In the genomic region with DNA sequence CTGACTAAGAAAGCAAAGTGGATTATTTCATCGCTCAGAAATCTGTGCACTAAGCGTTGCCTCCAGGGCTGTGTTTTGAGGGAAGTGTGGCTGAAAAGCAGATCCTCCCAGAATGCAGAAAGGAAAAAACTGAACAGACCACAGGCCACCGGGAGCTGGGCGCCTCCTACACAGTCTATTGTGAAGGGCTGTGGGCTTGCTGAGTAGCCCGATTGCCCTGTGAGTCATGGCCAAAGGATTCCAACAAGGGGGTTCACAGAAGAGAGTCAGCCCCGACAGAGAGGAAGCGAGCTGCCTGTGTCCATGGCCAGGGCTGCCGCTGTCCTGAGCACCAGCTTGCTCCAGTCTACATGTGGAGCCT, we compare ENCODE assay signal across 8 mouse cellular contexts. TPM values are rescaled to one million over a fixed set of nuclear protein-coding genes. Genes with fewer than 3 reads are reported as not detected.
A peak's percentile ranks its signal among the peaks of the same experiment; 100 is the strongest.
DNase-seq lines count a peak whose midpoint lies in the region; ATAC-seq and TF ChIP-seq lines count a peak whose summit lies in the region.

No protein-coding gene starts in this region.

- peaks cover 10% of the 10 kb centered on the region for H3K4me1 ChIP-seq in bone marrow macrophage, adult 2 months (ENCODE audit: control insufficient read depth, insufficient read depth, low read length)
- peaks cover 65% of the 10 kb centered on the region for H3K4me1 ChIP-seq in forebrain, embryonic 15.5 days
- peaks cover 42% of the 10 kb centered on the region for H3K4me1 ChIP-seq in hindbrain, embryonic 14.5 days (replicated peaks; ENCODE audit: control insufficient read depth, insufficient read depth, low read length)
- peaks cover 39% of the 10 kb centered on the region for H3K4me1 ChIP-seq in liver, embryonic 12.5 days
- peaks cover 14% of the 10 kb centered on the region for H3K4me1 ChIP-seq in midbrain, postnatal 0 days (ENCODE audit: insufficient read depth, low read length)

- no peaks in the 10 kb centered on the region for H3K27me3 ChIP-seq in forebrain, embryonic 15.5 days
- H3K27me3 ChIP-seq in hindbrain, embryonic 14.5 days (ENCODE audit: control insufficient read depth, insufficient read depth, low read length), result no peaks in the 10 kb centered on the region
- H3K27me3 ChIP-seq in liver, embryonic 12.5 days (replicated peaks), result peaks cover 9% of the 10 kb centered on the region; the same call in 1 of the 2 replicates
- H3K27me3 ChIP-seq in midbrain, postnatal 0 days (ENCODE audit: insufficient read depth, low read length), result no peaks in the 10 kb centered on the region

- 0 out of 2 replicates have a peak, but pooled peaks have one; percentile 10 for TF ChIP-seq POLR2A in bone marrow macrophage, adult 2 months (IDR thresholded peaks at IDR 0.05; ENCODE audit: borderline replicate concordance, low read depth, low read length)

- peak overlapping the region; percentile 37 for H3K4me2 ChIP-seq in forebrain, embryonic 15.5 days (replicated peaks)
- H3K4me2 ChIP-seq in hindbrain, embryonic 14.5 days (replicated peaks), result peak overlapping the region; percentile 43
- H3K4me2 ChIP-seq in liver, embryonic 12.5 days, result peak overlapping the region; percentile 74
- H3K4me2 ChIP-seq in midbrain, postnatal 0 days (ENCODE audit: low read depth, low read length, poor library complexity, severe bottlenecking), result peak overlapping the region; percentile 44

- H3K36me3 ChIP-seq in forebrain, embryonic 15.5 days, result no peaks in the 10 kb centered on the region
- H3K36me3 ChIP-seq in hindbrain, embryonic 14.5 days (replicated peaks; ENCODE audit: control insufficient read depth, insufficient read depth), result no peaks in the 10 kb centered on the region
- H3K36me3 ChIP-seq in liver, embryonic 12.5 days, result no peaks in the 10 kb centered on the region
- H3K36me3 ChIP-seq in midbrain, postnatal 0 days (ENCODE audit: insufficient read depth, low read length), result no peaks in the 10 kb centered on the region

- no peak for TF ChIP-seq CTCF in bone marrow macrophage, adult 2 months (IDR thresholded peaks at IDR 0.05; ENCODE audit: low read depth, low read length)
- no peak for TF ChIP-seq CTCF in midbrain, postnatal 0 days (IDR thresholded peaks at IDR 0.05)

- peak; percentile 53 to 63 for DNase-seq in right cerebral cortex, postnatal 10 days (ENCODE audit: low spot score in 2 of 2)
- DNase-seq in right cerebral cortex, postnatal 36 days (ENCODE audit: low spot score in 2 of 2), result no peak
- DNase-seq in hindbrain, embryonic 14.5 days (ENCODE audit: low spot score), result no peak
- peak; percentile 65 for DNase-seq in midbrain, postnatal 0 days (ENCODE audit: low spot score)

- 5% methylated on average over 8 of the region's 8 CpGs for WGBS in forebrain, embryonic 15.5 days
- WGBS in hindbrain, embryonic 14.5 days, result 2% methylated on average over 8 of the region's 8 CpGs
- 4% methylated on average over 8 of the region's 8 CpGs for WGBS in liver, embryonic 12.5 days (ENCODE audit: insufficient replicate concordance)
- 9% methylated on average over 8 of the region's 8 CpGs for WGBS in midbrain, postnatal 0 days

- no peaks in the 10 kb centered on the region for H3K9me3 ChIP-seq in forebrain, embryonic 15.5 days
- no peaks in the 10 kb centered on the region for H3K9me3 ChIP-seq in hindbrain, embryonic 14.5 days (ENCODE audit: control insufficient read depth, low read length)
- H3K9me3 ChIP-seq in liver, embryonic 12.5 days (replicated peaks), result no peaks in the 10 kb centered on the region
- no peaks in the 10 kb centered on the region for H3K9me3 ChIP-seq in midbrain, postnatal 0 days (ENCODE audit: low read length)

- H3K27ac ChIP-seq in bone marrow macrophage, adult 2 months (ENCODE audit: insufficient read depth, low read depth, low read length), result peak overlapping the region; percentile 84
- peak overlapping the region; percentile 79 for H3K27ac ChIP-seq in forebrain, embryonic 15.5 days (replicated peaks)
- H3K27ac ChIP-seq in hindbrain, embryonic 14.5 days, result peak overlapping the region; percentile 70
- peak overlapping the region; percentile 67 for H3K27ac ChIP-seq in liver, embryonic 12.5 days
- H3K27ac ChIP-seq in midbrain, postnatal 0 days (ENCODE audit: low read depth, low read length), result peak overlapping the region; percentile 65

- peak overlapping the region; percentile 44 for H3K9ac ChIP-seq in forebrain, embryonic 15.5 days (replicated peaks)
- peak overlapping the region; percentile 48 for H3K9ac ChIP-seq in hindbrain, embryonic 14.5 days
- no peak overlapping the region for H3K9ac ChIP-seq in liver, embryonic 12.5 days
- H3K9ac ChIP-seq in midbrain, postnatal 0 days (replicated peaks; ENCODE audit: low read length, poor library complexity, severe bottlenecking), result 0 out of 2 replicates have a peak overlapping the region, but pooled peaks have one; percentile 13

- ATAC-seq in forebrain, embryonic 15.5 days (replicated peaks), result peak; percentile 62
- ATAC-seq in hindbrain, embryonic 14.5 days (ENCODE audit: low FRiP score), result peak; percentile 63
- peak; percentile 22; the same call in 1 of the 2 replicates for ATAC-seq in liver, embryonic 12.5 days
- ATAC-seq in midbrain, postnatal 0 days (ENCODE audit: low FRiP score), result peak; percentile 63
- no peak for ATAC-seq in CD4-positive, CD25-positive, alpha-beta regulatory T cell, adult 4 months

- peak overlapping the region; percentile 59 for H3K4me3 ChIP-seq in bone marrow macrophage, adult 2 months (ENCODE audit: insufficient read depth, low read length)
- H3K4me3 ChIP-seq in forebrain, embryonic 15.5 days, result no peak overlapping the region
- 0 out of 2 replicates have a peak overlapping the region, but pooled peaks have one; percentile 5 for H3K4me3 ChIP-seq in hindbrain, embryonic 14.5 days (replicated peaks; ENCODE audit: low read length)
- H3K4me3 ChIP-seq in liver, embryonic 12.5 days, result peak overlapping the region; percentile 45
- no peak overlapping the region for H3K4me3 ChIP-seq in midbrain, postnatal 0 days (ENCODE audit: low read depth, low read length)

RNA-seq across cellular contexts. Expression of gene Bach2, which starts 12.4 kb away (rescaled TPM):
- 0.39 and 1.4 TPM in 2 replicates for polyA plus RNA-seq in bone marrow macrophage, adult 2 months (2012; ENCODE audit: insufficient read depth, insufficient read length, missing spikeins)
- 33.8 and 34.9 TPM in 2 replicates for polyA plus RNA-seq in forebrain, embryonic 15.5 days (2015; fragmentation: Nextera tagmentation; extraction: Ambion mirVana)
- polyA plus RNA-seq in hindbrain, embryonic 14.5 days (2014; fragmentation: Nextera tagmentation; extraction: Ambion mirVana), result 27.7 and 31.5 TPM in 2 replicates
- polyA plus RNA-seq in liver, embryonic 12.5 days (2016; fragmentation: Nextera tagmentation; extraction: Ambion mirVana), result 1.1 and 1.8 TPM in 2 replicates
- 15.9 and 16.0 TPM in 2 replicates for total RNA-seq in midbrain, postnatal 0 days (2014; rRNA removed)
- polyA plus RNA-seq in midbrain, postnatal 0 days (2015; fragmentation: Nextera tagmentation; extraction: Ambion mirVana), result 11.0 and 11.7 TPM in 2 replicates
- polyA plus RNA-seq in CD4-positive, CD25-positive, alpha-beta regulatory T cell, adult 4 months (2017; shearing (Covaris generic)), result 10 to 100 TPM; 21.5 to 23.6 TPM

Comparison
In these comparisons a context has a peak if more than half of its experiments do, and no peak if none do; other contexts are left out.
1. DNase-seq: peak in right cerebral cortex, postnatal 10 days (2 of 2) and midbrain, postnatal 0 days (single experiment); none in right cerebral cortex, postnatal 36 days (0 of 2) and hindbrain, embryonic 14.5 days (single experiment).
2. H3K4me3 ChIP-seq: peak in bone marrow macrophage, adult 2 months (single experiment), hindbrain, embryonic 14.5 days (single experiment) and liver, embryonic 12.5 days (single experiment); none in forebrain, embryonic 15.5 days (single experiment) and midbrain, postnatal 0 days (single experiment).
3. Peak in every context shown above with its lines, with median percentiles within 50 percentile points of each other: H3K27ac ChIP-seq and H3K4me2 ChIP-seq.